Mouse (Mus musculus): ENCODE results near the gene Eva1b. TPM values are rescaled to one million over a fixed set of nuclear protein-coding genes. Genes with fewer than 3 reads are reported as not detected.
A peak's percentile ranks its signal among the peaks of the same experiment; 100 is the strongest.

Gene Eva1b
- polyA plus RNA-seq, 1 experiment from 2014 or later: 77.5 TPM

DNA sequence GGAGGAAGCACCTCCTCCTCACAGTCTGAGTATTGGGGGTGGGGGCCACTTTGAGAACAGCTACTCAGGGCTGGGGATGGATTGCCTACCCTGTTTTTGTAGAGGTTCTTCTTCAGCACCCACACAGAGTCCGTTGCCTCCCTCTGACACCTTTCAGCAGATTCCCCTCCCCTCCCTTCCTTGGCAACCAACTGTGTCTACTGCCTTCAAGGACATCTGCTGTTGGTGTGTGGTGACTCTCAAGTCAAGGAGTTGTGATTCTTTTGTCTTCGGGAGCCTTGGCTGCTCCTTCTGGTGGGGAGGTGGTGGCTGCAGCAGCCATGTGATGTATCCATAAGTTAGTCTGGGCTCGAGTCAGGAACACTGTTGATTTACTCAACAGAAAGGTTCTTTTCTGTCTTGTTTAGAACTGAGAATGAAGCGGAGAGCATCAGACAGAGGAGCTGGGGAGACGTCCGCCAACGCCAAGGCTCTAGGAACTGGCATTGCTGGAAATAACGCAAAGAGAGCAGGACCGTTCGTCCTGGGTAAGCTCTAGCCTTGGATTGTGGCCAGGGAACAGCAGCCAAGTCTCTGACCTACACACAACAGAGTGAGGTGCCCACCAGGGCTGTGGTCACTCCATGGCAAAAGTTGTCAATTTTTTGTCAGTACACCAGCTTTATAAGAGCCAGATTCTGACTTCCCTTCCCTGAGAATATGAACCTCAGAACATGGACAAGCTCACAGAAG lies 24.1 kb upstream of the Eva1b start:
- no peaks in the 10 kb centered on the region for H3K27me3 ChIP-seq
- H3K9me3 ChIP-seq: peaks cover 8% of the 10 kb centered on the region; the same call in 1 of the 2 replicates
- 90% methylated on average over 10 of the region's 10 CpGs for WGBS
- H3K36me3 ChIP-seq: peaks cover 57% of the 10 kb centered on the region
- H3K4me1 ChIP-seq: no peaks in the 10 kb centered on the region
- H3K9ac ChIP-seq: no peak overlapping the region
- H3K4me3 ChIP-seq: no peak overlapping the region
- no peak overlapping the region for H3K4me2 ChIP-seq (replicated peaks)
- no peak for ATAC-seq (ENCODE audit: low FRiP score, low read depth)
- no peak overlapping the region for H3K27ac ChIP-seq

DNA sequence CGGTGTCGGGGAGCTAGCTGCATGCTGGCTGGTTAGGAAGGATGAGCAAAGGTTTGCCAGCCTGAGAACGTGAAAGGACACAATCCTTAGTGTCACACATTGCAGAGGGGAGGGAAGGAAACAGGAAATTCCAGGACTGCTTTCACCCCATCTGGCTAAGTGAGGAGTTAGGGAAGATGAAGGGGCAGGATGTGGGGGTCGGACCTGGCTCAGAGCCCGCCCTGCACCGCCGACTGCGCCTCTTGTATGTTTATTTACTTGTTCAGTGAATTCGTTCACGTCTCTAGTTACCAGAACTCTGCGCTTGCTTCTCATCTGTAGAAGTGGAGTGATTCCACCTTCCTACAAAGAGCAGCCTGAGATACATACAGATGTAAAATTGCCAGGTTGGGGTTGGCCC lies 17.0 kb upstream of the Eva1b start:
- WGBS: 46% methylated on average over 11 of the region's 11 CpGs
- ATAC-seq (ENCODE audit: low FRiP score, low read depth): no peak
- no peaks in the 10 kb centered on the region for H3K27me3 ChIP-seq
- peak overlapping the region; percentile 59 for H3K27ac ChIP-seq
- H3K4me2 ChIP-seq (replicated peaks): no peak overlapping the region
- no peaks in the 10 kb centered on the region for H3K9me3 ChIP-seq
- H3K9ac ChIP-seq: no peak overlapping the region
- H3K4me1 ChIP-seq: peaks cover 38% of the 10 kb centered on the region
- no peak overlapping the region for H3K4me3 ChIP-seq
- H3K36me3 ChIP-seq: peaks cover 81% of the 10 kb centered on the region

DNA sequence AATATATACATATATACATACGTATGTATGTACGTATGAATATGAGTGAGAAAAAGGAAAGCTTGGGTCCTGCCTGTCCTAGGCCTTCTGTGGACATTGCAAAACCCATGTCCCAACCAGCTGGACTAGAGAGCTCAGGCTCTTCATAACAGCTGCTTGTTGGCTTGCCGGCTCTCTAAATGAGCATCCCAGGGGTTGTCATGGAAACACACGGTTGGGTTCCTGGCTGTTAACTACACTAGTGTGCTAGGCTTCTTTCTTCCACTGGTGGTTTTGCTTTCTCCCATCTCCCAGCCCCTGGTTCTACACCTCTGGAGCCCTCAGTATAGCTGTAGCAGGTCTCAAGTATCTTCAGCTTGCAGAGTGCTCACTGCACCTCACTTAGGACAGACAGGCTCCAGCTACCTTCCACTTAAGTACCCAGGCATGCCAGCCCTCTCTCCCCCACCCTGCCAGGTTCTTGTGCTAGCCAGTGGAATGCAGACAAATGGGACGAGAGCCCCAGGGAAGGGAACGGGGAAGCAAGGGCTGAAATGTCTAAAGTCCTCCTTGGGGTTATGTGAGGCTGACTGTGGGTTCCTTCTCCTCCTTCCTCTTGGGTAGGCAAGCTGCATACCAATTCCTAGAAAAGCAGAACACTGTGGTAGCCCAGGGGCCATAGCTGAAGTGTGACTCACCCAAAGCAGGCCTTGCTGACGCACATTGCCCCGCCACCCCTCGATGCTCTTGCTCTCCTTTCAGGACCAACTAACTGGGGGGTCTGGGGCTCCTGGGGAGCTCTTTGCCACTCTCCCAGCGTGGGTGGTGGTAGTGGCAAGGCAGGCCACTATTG lies 16.0 kb upstream of the Eva1b start:
- peak overlapping the region; percentile 58 for H3K27ac ChIP-seq
- peaks cover 81% of the 10 kb centered on the region for H3K36me3 ChIP-seq
- peaks cover 38% of the 10 kb centered on the region for H3K4me1 ChIP-seq
- H3K9me3 ChIP-seq: no peaks in the 10 kb centered on the region
- H3K4me2 ChIP-seq (replicated peaks): no peak overlapping the region
- 52% methylated on average over 10 of the region's 10 CpGs for WGBS
- no peak overlapping the region for H3K4me3 ChIP-seq
- H3K9ac ChIP-seq: 0 out of 2 replicates have a peak overlapping the region, but pooled peaks have one; percentile 6
- peak; percentile 49; the same call in 1 of the 2 replicates for ATAC-seq (ENCODE audit: low FRiP score, low read depth)
- no peaks in the 10 kb centered on the region for H3K27me3 ChIP-seq

DNA sequence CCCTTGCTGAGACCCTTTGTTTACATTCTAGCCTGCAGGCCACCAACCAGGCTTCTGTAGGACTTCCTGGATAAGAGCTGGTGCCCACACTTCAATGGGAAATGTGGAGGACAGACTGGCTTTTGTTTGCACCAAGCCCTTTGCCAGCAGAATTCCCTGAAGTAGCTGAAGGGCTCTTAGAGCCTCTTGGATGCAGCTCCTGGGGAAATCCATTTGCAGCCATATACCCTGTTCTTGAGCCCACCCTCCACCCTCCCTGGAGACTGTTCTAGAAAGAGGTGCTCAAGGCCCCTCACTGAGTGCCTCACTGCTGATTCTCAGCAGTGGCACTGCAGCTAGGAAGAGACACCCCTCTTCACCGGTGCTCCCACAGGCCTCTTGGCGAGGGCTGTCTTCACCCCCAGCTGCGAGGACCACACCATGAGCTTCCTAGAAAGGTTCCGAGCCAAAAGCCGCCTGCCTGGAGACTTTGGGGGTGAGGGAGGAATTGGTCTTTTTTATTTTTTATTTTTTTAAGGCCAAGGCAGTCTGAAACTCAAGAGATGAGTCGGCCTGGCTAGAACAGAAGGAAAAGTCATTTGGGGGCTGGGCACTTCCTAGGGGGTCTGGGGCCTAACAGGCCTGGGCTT lies 14.8 kb upstream of the Eva1b start:
- no peak overlapping the region for H3K4me2 ChIP-seq (replicated peaks)
- H3K9me3 ChIP-seq: no peaks in the 10 kb centered on the region
- 61% methylated on average over 6 of the region's 6 CpGs for WGBS
- peaks cover 83% of the 10 kb centered on the region for H3K36me3 ChIP-seq
- peaks cover 38% of the 10 kb centered on the region for H3K4me1 ChIP-seq
- H3K4me3 ChIP-seq: no peak overlapping the region
- no peak for ATAC-seq (ENCODE audit: low FRiP score, low read depth)
- peak overlapping the region; percentile 58 for H3K27ac ChIP-seq
- H3K27me3 ChIP-seq: no peaks in the 10 kb centered on the region
- peak overlapping the region; percentile 35; the same call in 1 of the 2 replicates for H3K9ac ChIP-seq

DNA sequence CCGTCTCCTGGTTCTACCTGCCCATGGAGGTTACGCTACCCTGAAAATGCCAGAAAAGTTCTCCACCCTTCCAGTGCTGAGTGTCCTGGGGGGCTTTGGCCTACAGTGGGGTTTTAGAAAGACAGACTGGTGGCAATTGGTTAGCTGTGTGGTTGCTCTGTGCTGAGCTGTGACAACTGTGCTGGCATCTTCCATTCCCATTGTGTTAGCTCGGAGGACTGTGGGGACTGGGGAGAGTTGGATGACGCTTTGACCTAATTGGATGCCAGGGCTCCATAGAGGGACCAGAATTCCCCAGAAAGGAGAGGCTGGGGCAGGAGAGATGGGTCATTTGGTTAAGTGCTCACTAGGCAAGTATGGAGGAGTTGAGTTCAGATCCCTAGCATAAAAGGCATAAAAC lies 13.3 kb upstream of the Eva1b start:
- no peaks in the 10 kb centered on the region for H3K27me3 ChIP-seq
- H3K4me2 ChIP-seq (replicated peaks): no peak overlapping the region
- H3K9ac ChIP-seq: no peak overlapping the region
- WGBS: 91% methylated on average over 4 of the region's 4 CpGs
- peaks cover 83% of the 10 kb centered on the region for H3K36me3 ChIP-seq
- no peak overlapping the region for H3K27ac ChIP-seq
- no peaks in the 10 kb centered on the region for H3K9me3 ChIP-seq
- H3K4me1 ChIP-seq: peaks cover 38% of the 10 kb centered on the region
- no peak overlapping the region for H3K4me3 ChIP-seq
- ATAC-seq (ENCODE audit: low FRiP score, low read depth): no peak

DNA sequence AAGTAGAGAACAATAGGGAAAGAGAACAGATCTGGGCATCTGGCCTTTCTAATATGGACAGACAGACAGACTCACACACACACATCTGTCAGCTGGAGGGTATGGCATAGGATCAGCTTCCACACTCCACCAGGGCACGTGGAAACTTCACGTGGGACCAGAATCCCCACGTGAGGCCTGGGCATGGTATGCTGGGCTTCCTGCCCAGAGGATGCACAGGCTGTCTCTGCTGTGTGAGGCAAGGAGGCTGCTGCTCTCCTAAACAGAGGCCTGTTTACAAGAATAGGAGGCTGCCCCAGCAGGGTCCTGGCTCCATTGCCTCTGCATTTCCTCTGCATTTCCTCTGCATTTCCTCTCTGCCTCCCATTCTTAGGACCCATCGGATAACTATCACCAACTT lies 12.9 kb upstream of the Eva1b start:
- no peak overlapping the region for H3K27ac ChIP-seq
- peaks cover 83% of the 10 kb centered on the region for H3K36me3 ChIP-seq
- H3K4me1 ChIP-seq: peaks cover 38% of the 10 kb centered on the region
- H3K4me3 ChIP-seq: no peak overlapping the region
- no peak for ATAC-seq (ENCODE audit: low FRiP score, low read depth)
- H3K27me3 ChIP-seq: no peaks in the 10 kb centered on the region
- H3K9ac ChIP-seq: no peak overlapping the region
- no peaks in the 10 kb centered on the region for H3K9me3 ChIP-seq
- 97% methylated on average over 4 of the region's 4 CpGs for WGBS
- H3K4me2 ChIP-seq (replicated peaks): no peak overlapping the region

DNA sequence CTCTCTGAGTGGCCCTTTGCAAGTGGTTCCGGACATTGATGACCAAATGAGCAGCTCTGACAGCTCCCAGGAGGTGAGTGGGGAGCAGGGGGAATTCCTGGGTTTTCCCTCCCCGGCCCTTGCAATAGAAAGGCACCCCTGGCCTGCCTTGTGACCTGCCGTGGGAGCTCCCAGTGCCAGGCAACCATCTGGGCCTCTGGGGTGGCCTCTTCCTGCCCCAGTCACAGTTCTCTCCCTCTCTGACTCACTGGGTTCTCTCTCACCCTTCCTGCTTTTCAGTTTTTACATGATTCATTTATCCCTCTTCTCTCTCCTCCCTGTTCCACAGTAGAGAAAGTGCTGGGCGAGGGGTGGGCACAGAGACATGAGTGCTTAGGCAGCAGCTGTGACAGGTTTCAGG lies 9.8 kb upstream of the Eva1b start:
- Histone ChIP-seq H3K4me1 (peaks cover 7% of the 10 kb centered on the region), H3K27ac (no peak overlapping the region), H3K9ac (no peak overlapping the region), H3K27me3 (no peaks in the 10 kb centered on the region), H3K9me3 (no peaks in the 10 kb centered on the region), H3K4me2 (replicated peaks) (no peak overlapping the region), H3K4me3 (no peak overlapping the region), H3K36me3 (peaks cover 75% of the 10 kb centered on the region)
- WGBS: 80% methylated on average over 4 of the region's 4 CpGs
- no peak for ATAC-seq (ENCODE audit: low FRiP score, low read depth)

DNA sequence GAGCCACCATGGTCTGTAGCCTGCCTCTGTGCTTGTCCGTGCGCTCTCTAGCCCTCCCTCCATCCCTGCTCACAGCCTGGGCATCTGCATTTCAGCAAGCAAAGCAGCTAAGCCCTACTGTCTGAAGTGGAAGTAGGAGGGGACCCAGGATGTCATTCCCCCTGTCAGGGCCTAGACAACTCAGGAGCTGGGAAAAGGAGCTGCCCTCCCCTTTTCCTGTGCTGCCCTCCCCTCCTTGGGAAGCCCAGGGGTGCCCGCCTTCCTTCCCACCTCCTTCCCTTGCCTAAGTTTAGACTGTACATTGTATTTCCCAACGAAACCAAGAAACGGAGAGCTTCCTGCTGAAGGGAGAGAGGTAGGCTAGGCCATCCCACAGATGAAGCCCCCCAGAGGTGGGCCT lies 6.5 kb upstream of the Eva1b start:
- Histone ChIP-seq H3K4me3 (no peak overlapping the region), H3K4me1 (no peaks in the 10 kb centered on the region), H3K27me3 (no peaks in the 10 kb centered on the region), H3K9me3 (no peaks in the 10 kb centered on the region), H3K27ac (no peak overlapping the region), H3K9ac (no peak overlapping the region), H3K4me2 (replicated peaks) (no peak overlapping the region), H3K36me3 (peaks cover 44% of the 10 kb centered on the region)
- WGBS: 72% methylated on average over 5 of the region's 5 CpGs
- ATAC-seq (ENCODE audit: low FRiP score, low read depth): no peak

DNA sequence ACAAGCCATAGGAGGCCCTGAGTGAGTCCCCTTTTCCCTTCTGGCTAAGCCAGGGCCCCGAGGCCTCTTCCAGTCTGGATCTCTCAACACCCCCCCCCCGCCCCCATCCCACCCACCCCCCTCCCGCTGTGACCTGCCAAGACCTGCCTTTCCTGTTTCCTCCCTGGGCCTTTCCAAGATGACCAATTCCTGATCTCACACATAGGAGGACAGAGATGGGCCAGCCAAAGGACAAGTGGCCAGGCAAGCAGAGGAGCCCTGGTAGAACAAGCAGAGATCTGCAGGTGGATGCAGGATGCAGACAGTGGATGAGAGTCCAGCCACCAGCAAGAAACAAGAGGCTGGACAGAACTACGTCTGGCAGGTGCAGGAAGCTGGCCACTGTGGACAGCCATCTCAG lies 2.1 kb upstream of the Eva1b start:
- WGBS: 65% methylated on average over 3 of the region's 4 CpGs

DNA sequence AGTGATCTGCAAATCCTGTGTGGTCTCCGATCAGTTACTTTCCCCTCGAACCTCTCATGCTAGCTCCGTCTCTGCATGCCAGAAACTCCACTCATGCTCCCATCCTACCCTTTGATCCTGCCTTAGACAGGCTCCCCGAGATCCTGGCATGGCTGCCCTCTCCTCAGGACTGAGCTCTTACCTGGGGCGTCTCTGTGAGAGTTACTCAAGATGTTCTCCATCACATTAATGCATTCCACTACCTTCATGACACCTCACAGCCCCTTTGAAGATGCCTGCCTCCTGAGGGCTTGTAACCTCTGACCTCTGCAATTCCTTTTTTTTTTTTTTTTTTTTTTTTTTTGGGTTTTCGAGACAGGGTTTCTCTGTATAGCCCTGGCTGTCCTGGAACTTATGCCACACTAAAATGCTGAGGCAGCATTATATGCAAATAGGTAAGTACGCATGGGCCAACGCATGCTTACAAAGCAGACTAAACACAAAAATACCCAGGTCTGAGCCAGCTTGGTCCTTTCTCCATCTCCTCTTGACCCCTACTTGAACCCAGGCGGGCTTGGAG lies 491 bp upstream of the Eva1b start:
- ATAC-seq (ENCODE audit: low FRiP score, low read depth): no peak
- WGBS: 20% methylated on average over 9 of the region's 9 CpGs
- Histone ChIP-seq H3K27ac (peak overlapping the region; percentile 96), H3K4me1 (peaks cover 53% of the 10 kb centered on the region), H3K27me3 (no peaks in the 10 kb centered on the region), H3K4me2 (replicated peaks) (peak overlapping the region; percentile 99), H3K36me3 (peaks cover 18% of the 10 kb centered on the region), H3K9me3 (no peaks in the 10 kb centered on the region), H3K4me3 (peak overlapping the region; percentile 79), H3K9ac (0 out of 2 replicates have a peak overlapping the region, but pooled peaks have one; percentile 90)

More for the DNA sequence above, 2.1 kb upstream of the Eva1b start:
- Histone ChIP-seq H3K4me1 (peaks cover 36% of the 10 kb centered on the region), H3K9ac (no peak overlapping the region), H3K27ac (no peak overlapping the region), H3K27me3 (no peaks in the 10 kb centered on the region), H3K9me3 (no peaks in the 10 kb centered on the region), H3K4me2 (replicated peaks) (no peak overlapping the region), H3K36me3 (peaks cover 7% of the 10 kb centered on the region), H3K4me3 (no peak overlapping the region)
- no peak for ATAC-seq (ENCODE audit: low FRiP score, low read depth)

DNA sequence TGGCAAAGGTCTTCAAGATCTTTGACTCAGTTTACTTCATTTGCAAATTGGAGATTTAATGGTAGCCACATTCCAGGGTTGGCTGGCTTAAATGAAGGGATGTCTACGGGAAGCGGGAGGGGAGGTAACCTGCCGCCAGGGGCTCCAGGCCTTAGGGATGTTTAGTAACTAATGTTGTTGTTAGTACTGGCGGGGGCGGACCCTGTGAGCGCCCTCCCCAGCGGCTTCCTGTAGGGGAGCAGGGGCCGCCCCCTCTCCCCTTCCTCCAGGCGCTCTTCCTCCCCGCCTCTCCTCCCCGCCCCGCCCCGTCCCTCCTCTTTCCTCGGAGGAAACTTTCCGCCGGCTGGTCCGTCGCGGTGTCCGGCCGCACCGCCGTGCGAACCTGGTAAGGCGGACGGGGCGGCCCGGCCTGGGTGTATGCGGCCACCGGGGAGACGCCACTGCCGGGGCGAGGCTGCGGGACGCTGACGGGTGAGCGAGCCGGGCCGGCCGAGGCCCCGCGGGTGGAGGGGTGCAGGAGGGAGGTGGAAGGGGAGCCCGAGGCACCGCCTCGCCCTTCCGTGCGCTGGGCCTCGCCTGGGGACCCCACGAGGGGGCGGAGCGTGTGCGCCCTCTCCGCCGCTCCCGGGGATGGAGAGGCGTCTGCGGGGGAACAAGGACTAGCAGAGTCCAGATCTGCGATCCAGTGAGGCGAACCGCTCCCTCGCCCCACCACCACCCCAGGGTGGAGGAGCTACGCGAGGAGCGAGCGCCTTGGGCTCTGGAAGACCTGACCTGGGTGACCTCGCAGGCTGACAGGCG lies 817 bp downstream of the Eva1b start:
- H3K36me3 ChIP-seq: peaks cover 30% of the 10 kb centered on the region
- H3K4me2 ChIP-seq (replicated peaks): peak overlapping the region; percentile 99
- H3K27me3 ChIP-seq: no peaks in the 10 kb centered on the region
- WGBS: under 1% methylated on average over 65 of the region's 67 CpGs
- H3K9ac ChIP-seq: peak overlapping the region; percentile 90
- no peaks in the 10 kb centered on the region for H3K9me3 ChIP-seq
- peak; percentile 54 for ATAC-seq (ENCODE audit: low FRiP score, low read depth)
- H3K27ac ChIP-seq: peak overlapping the region; percentile 96
- peak overlapping the region; percentile 79 for H3K4me3 ChIP-seq
- H3K4me1 ChIP-seq: peaks cover 62% of the 10 kb centered on the region
